Mouse (Mus musculus) B cell, adult 2 months (primary cell): ENCODE data around the gene Schip1.

Source experiments
- DNase-seq, 2 experiments: peaks; one replicate each; pipeline ENCODE4 v3.0.0; 2022

The Schip1 gene

GRCm38 (mm10) chr3:68138833-68139627, 74.4 kb downstream of the Schip1 start:
- no peak for DNase-seq

- DNase-seq: no peak
Observed at GRCm38 (mm10) chr3:68150688-68151087, 86.1 kb downstream of the Schip1 start.

- DNase-seq: no peak
Observed at GRCm38 (mm10) chr3:68160175-68160574, 95.6 kb downstream of the Schip1 start.

GRCm38 (mm10) chr3:68160760-68161159, 96.2 kb downstream of the Schip1 start:
- DNase-seq: no peak

GRCm38 (mm10) chr3:68178248-68178647, 113.6 kb downstream of the Schip1 start:
- DNase-seq: no peak

DNA sequence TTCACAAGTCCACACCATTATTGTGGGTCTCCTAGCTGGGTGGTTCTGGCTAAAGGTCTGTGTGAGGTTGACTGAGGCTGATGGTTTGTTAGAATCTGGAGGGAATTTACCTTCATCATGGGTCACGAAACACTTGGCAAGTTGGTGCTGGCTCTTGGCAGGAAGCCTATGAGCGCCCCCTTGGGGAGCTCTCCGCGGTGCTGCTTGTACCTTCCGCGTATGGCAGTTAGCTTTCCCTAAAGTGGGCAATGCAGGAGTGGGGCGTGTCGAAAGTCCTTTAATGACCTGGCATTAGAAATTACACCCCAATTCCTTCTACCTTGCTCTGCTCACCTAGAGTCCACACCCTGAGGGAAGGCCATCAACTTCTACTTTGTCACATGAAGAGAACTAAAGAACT, 122.9 kb downstream of the Schip1 start:
- no peak for DNase-seq

- DNase-seq: no peak
Observed at GRCm38 (mm10) chr3:68189100-68189499, 124.5 kb downstream of the Schip1 start.

GRCm38 (mm10) chr3:68196933-68197332, 132.3 kb downstream of the Schip1 start:
- no peak for DNase-seq

DNA sequence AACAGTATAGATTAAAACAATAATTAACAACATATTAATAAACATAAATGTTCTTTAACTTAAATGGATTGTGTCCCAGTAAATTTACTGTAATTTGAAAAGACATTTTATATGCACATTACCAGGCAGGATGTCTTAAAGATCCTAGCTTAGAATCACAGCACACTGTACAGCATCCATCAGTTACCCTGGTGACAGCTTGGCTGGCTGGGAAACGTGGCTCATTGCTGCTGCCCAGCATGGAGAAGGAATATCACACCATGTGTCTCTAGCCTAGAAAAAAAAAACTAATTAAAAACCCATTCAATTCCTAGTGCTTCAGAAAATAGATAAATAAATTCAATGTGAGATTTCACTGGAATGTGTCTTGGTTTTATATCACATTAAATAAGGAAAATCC, 136.6 kb downstream of the Schip1 start:
- DNase-seq: no peak

DNA sequence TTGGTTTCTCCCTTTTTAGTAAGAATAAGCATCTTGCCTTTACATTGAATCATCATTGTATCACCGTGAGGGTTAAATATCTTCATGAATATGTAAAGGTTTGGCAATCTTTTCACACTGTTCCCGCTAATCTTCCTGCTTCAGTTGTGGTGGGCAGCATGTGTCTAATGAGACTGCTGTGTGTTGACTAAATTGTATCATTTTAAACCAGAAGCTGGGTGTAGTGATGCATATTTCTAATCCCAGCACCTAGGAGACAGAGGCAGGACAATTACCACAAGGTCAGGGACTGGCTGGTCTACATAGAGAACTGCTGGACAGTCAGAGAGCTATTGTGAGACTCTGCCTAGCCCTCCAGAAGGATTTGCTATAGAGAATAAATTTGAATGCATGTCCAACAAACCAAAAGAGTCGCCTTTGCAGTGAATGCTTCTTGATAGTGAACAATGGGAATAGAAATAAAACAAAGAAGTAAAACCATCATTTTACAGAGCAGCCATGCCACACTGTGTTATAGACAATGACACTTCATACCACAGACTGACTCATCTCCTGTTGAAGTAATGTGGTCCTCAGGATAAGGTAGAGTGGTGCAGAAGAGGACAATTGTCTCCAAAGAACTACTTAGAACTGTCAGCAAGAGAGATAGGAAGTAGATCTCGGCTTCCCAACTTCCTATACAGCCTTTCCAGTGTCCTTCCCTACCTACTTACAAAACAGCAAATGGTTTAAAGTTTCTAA, 137.7 kb downstream of the Schip1 start:
- DNase-seq: no peak

DNA sequence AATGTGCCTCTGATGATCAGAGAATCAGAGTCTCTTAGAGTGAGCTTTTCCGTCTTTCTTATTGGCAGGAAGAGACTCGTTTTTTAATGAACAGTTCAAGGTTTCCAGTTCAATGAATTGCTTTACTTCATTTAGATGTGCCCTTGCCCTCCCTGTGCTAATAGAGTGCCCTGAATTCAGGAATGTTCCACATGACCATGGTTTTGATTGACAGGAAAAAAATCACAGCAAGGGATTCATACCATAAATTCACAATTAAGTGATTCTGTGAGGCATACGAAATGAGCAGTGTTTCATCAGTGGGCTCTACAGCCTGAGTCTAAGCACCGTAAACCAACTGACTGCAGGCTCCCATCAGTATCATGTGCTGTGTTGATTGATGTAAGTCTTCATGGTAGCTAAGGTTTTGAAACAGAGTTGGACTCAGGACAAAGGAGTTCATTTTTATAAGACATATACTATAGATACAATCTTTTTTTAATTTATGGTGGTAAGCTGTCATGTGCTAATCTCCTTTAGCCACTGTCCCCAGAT, 139.4 kb downstream of the Schip1 start:
- no peak for DNase-seq

DNA sequence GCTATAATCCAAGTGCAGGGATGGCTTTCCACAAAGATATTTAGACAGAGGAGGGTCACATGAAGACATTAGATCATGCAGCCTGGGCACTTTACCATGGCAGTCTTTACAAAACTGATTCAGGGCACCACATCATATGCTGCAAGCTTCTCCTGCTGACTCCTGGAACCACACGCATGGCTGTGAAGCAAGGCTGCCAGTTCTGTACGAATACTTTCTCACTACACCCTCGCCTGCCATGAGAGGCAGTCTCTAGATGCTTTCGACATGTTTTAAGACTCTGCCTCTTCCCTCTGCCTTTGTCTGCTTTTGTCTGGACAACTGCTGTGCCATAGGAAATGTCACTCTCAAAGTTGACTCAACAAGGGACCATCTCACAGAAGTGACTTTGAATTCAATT, 145.8 kb downstream of the Schip1 start:
- no peak for DNase-seq

GRCm38 (mm10) chr3:68221452-68221851, 156.8 kb downstream of the Schip1 start:
- DNase-seq: no peak

DNA sequence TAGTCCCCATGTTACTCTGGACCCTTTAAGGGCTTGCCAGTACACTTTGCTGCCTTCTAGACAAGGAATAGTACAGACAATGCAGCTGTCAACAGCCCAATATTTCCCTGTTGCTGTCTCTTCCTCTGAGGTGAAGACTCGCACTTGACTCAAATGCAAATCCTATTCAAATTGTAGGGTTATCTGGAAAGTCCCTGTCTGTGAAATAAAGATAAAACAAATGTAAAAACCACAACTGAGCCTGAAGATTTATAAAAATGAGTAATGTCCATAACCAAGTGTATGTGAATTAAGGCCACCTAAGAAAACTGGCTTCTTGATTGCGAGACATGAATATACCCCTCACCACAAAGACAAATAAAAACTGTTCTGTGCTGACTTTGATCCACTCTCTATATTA, 175.3 kb downstream of the Schip1 start:
- no peak for DNase-seq

DNA sequence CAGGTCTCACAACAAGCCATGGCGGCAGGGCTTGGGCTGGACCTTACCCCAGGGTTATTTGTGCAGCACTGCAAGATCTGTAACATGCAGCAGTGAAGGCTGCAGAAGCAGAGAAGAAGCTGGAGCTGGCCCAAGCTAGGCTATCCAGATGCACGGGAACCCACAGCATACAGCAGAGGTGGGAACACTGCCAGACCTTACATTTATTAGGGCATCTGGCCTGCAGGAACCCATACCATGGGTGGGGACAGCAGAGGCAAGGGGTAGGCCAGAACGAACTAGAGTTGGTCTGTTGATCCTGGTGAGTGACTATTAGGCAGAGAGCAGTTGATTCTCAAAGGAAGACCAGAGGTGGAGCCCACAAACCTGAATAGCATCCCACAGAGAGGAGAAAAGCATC, 178.6 kb downstream of the Schip1 start:
- no peak for DNase-seq

GRCm38 (mm10) chr3:68246154-68246553, 181.6 kb downstream of the Schip1 start:
- no peak for DNase-seq

- no peak for DNase-seq
Observed at GRCm38 (mm10) chr3:68250589-68250988, 186.0 kb downstream of the Schip1 start.

DNA sequence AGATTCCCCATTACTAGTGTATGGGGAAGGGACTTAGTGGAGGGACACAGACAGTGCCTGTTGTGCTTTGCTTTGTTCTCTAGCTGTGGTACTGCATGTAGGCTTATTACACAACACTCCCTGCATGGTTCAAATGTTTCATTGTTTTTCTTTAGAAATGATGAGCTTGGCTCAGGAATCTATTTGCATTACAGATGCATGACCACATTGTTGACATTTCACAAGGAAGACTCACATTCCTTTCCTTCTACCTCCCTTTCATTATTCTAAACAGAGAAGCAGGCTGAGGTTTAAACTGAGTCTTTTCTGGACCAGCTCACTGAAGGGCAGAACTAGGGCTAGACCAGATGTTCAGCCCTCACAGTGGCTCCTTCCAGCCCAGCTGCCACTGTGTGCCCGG, 187.7 kb downstream of the Schip1 start:
- DNase-seq: no peak

- DNase-seq: no peak
Observed at GRCm38 (mm10) chr3:68262304-68262703, 197.7 kb downstream of the Schip1 start.

GRCm38 (mm10) chr3:68267905-68268304, 203.3 kb downstream of the Schip1 start:
- DNase-seq: no peak

DNA sequence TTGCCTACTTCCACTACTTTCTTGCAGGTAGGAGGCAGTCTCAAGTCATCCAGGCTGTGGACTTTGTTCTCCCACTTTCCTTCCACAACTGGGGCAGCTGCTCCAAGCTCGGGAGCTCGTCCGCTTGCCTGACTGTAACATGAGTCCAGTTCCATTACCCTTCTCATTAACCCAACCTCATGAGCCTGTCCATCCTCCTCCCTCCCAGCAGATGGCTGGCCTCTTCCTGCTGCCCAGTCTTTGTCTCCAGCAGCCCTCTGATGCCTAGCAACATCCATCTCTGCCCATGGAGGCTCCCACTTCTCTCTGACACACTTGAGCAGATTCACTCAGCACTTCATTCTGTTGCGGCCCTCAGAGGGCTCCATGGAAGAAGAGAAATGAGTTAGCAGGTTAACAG, 204.6 kb downstream of the Schip1 start:
- DNase-seq: no peak

DNA sequence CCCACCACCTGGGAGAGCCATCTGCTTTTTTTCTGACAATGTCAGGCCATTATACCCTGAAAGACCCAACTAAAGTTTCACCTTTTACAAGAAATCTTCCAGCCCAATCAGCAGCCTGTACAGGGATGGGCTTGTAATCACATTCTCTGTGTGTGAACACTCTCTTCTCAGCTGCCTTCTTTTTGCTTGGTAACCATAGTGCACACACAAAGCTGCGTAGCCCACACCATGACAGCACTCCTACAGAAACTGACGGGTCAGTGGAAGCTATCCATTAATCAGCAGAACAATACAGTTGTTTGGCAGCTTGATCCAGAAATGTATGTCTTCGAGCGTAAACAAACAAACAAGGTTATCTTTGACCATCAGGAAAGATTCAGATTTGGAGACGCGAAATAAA, 205.6 kb downstream of the Schip1 start:
- no peak for DNase-seq

- DNase-seq: no peak
Observed at GRCm38 (mm10) chr3:68271457-68271856, 206.9 kb downstream of the Schip1 start.

DNA sequence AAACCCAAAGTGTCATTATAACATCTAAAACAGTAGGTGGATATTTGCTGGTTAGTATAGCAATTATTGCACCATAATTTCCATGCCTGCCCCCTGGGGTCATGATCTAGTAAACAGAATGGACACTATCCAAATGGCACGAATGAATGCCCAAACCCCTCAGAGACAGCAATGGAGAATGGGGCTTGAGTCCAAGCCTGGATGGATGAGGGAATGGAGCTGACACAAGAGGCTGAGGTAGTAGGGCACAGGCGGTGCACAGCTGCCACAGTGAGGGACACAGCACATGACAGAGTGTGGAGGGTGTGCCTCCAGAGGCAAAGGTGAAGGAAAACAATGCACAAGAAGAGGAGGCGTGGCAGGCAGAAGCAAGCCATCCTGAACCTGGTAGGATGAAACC, 207.3 kb downstream of the Schip1 start:
- DNase-seq: no peak
